Mouse (Mus musculus) C2C12 (cell line): ENCODE measurements around the gene Dock1. TPM values are rescaled to one million over a fixed set of nuclear protein-coding genes. Genes with fewer than 3 reads are reported as not detected.

Experiments used
- H3K27me3 ChIP-seq: one replicate; pipeline ENCODE4 v1.6.1; 2011; ENCODE audit not compliant: control insufficient read depth, insufficient read depth, insufficient read length
- H3K36me3 ChIP-seq: one replicate; pipeline ENCODE4 v1.6.1; 2011; ENCODE audit not compliant: control insufficient read depth, insufficient read depth
- H3K4me3 ChIP-seq: one replicate; pipeline ENCODE4 v1.5.1; 2011; ENCODE audit warnings: mild to moderate bottlenecking, control low read depth; ENCODE audit not compliant: poor library complexity, insufficient read depth, severe bottlenecking
- H3K79me2 ChIP-seq: one replicate; pipeline ENCODE4 v1.6.1; 2011; ENCODE audit not compliant: control insufficient read depth, insufficient read depth
- H3K79me3 ChIP-seq: one replicate; pipeline ENCODE4 v1.6.1; 2011; ENCODE audit warnings: low read depth, control low read depth
- H3ac ChIP-seq: one replicate; pipeline ENCODE3; 2011; ENCODE audit warnings: low read depth; ENCODE audit not compliant: control insufficient read depth, insufficient read length
- CEBPB ChIP-seq: IDR thresholded peaks from one replicate; pipeline ENCODE4 v1.6.1; 2011; ENCODE audit warnings: low read depth, mild to moderate bottlenecking, control low read depth, moderate library complexity
- CTCF ChIP-seq: IDR thresholded peaks from one replicate; pipeline ENCODE4 v1.5.1; 2011; ENCODE audit not compliant: control insufficient read depth, insufficient read depth, insufficient read length
- FOSL1 ChIP-seq: IDR thresholded peaks from one replicate; pipeline ENCODE4 v1.8.0; 2011; ENCODE audit warnings: mild to moderate bottlenecking, low read length; ENCODE audit not compliant: poor library complexity, insufficient read depth, severe bottlenecking
- MAX ChIP-seq: IDR thresholded peaks from one replicate; pipeline ENCODE4 v1.6.1; 2011; ENCODE audit warnings: mild to moderate bottlenecking, control low read depth
- MYOD1 ChIP-seq: IDR thresholded peaks from one replicate; pipeline ENCODE4 v1.6.1; 2011; ENCODE audit warnings: low read depth; ENCODE audit not compliant: control insufficient read depth, insufficient read length
- MYOG ChIP-seq: IDR thresholded peaks from one replicate; pipeline ENCODE4 v1.6.1; 2011; ENCODE audit not compliant: control insufficient read depth, insufficient read length; ENCODE audit errors: extremely low read depth
- USF1 ChIP-seq: IDR thresholded peaks from one replicate; pipeline ENCODE4 v1.6.1; 2011; ENCODE audit warnings: low read depth, mild to moderate bottlenecking, control low read depth, moderate library complexity
- polyA plus RNA-seq: library from polyadenylated mRNA; unstranded; fragments of >200 nt; fragmentation: generic; extraction: Trizol; gene quantifications from one replicate; pipeline ENCODE4 v1.2.1, GENCODE M21; 2012; ENCODE audit warnings: missing spikeins

Dock1 gene
- polyA plus RNA-seq, 1 experiment: 12.1 TPM

DNA sequence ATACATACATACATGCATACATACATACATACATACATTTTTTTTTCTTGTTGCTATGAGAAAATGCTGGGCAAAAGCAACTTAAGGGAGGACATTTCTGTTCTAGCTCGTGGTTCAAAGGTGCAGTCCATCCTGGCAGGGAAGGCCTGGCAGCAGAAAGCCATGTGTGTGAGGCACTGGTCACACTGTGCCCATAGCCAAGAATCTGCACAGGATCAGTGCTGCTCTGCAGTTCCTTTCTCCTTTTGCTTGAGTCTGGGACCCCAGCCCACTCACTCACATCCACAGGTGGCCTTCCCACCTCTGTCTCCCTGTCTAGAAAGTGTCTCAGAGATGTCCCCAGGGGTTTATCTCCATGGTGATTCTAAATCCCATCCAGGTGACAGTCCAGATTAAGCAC is 331.8 kb downstream of the Dock1 start:
- Histone ChIP-seq H3K79me2 (no peaks in the 10 kb centered on the region), H3ac (no peak overlapping the region), H3K4me3 (no peak overlapping the region), H3K36me3 (no peaks in the 10 kb centered on the region), H3K27me3 (no peaks in the 10 kb centered on the region), H3K79me3 (no peaks in the 10 kb centered on the region)
- TF ChIP-seq USF1: no peak

DNA sequence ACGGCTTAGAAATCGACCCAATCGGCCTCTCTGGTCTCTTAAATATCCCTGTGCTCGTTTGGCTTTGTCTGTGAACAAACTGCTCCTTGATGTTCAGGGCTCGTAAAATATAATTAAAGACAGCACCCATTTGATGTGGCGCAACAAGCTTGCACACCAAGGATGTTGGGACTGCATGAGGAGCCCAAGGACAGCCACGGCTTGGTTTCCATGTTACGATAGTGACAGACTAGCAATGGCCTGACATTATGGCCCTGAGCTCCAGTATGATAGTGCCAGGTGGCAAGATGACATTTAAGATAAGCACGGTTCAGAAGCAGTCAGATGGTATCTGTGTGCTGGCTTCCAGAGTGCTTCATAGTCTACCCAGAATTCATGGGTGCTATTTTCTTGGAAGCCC is 332.4 kb downstream of the Dock1 start:
- Histone ChIP-seq H3K4me3 (no peak overlapping the region), H3ac (no peak overlapping the region)
- no peak for TF ChIP-seq MYOG
- no peak for TF ChIP-seq USF1
- no peak for TF ChIP-seq CTCF
- no peak for TF ChIP-seq MYOD1
- no peak for TF ChIP-seq MAX
- TF ChIP-seq CEBPB: no peak
- no peak for TF ChIP-seq FOSL1

DNA sequence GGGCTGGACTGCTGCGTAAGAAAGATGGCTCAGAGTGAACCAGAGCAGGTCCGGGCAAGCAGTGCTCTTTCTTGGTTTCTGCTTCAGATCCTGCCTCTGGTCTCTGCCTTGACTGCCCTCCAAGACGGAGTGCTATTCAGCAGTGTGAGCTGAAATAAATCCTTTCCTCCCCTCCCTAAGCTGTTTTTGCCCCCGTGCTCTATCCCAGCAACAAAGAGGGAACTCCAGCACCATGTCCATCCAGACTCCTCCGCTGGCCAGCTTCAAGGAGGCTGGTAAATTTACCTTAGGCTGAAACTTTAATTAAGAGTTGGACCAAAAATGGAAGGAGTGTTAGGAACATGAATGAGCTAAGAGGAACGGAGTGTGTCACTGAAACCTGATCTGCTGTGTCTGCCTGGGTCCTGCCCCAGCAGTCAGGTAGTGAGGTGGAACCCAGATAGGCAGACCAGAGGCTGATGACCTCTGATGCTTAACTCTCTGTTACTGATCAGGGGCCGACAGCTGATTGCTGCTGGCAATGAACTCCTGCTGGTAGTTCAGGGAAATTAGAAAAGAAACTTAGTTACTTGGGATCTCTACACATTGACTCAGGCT is 335.6 kb downstream of the Dock1 start:
- H3ac ChIP-seq: no peak overlapping the region
- no peak overlapping the region for H3K4me3 ChIP-seq
- H3K79me2 ChIP-seq: no peaks in the 10 kb centered on the region
- H3K27me3 ChIP-seq: no peaks in the 10 kb centered on the region
- no peak for TF ChIP-seq CEBPB
- no peak for TF ChIP-seq USF1
- TF ChIP-seq CTCF: no peak
- TF ChIP-seq FOSL1: no peak
- no peak for TF ChIP-seq MAX
- TF ChIP-seq MYOG: no peak
- no peak for TF ChIP-seq MYOD1
- no peaks in the 10 kb centered on the region for H3K79me3 ChIP-seq
- H3K36me3 ChIP-seq: no peaks in the 10 kb centered on the region

More for the DNA sequence above, 332.4 kb downstream of the Dock1 start:
- no peaks in the 10 kb centered on the region for H3K79me2 ChIP-seq
- no peaks in the 10 kb centered on the region for H3K27me3 ChIP-seq
- H3K79me3 ChIP-seq: no peaks in the 10 kb centered on the region
- no peaks in the 10 kb centered on the region for H3K36me3 ChIP-seq

DNA sequence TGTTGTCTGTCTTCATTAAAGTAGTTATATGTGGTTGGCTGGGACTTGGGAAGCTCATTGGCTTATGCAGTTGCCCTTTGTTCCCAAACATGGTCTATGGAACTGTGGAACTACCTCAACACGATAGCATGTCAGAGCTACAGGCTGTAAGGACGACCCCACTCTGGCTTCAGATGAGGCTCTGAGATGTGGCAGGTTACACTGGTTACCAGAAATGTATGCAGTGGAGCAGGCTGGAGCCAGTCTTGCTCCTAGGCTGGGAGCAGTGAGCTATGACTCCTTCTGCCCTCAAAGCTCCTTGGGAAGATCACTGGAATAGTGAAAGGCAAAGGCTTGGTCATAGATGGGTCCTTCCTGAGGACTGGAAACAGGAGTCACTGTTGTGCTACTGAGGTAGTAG is 337.6 kb downstream of the Dock1 start:
- H3K36me3 ChIP-seq: no peaks in the 10 kb centered on the region
- H3ac ChIP-seq: no peak overlapping the region
- no peaks in the 10 kb centered on the region for H3K27me3 ChIP-seq
- no peaks in the 10 kb centered on the region for H3K79me2 ChIP-seq
- TF ChIP-seq MYOG (no peak), MAX (no peak), CTCF (no peak), MYOD1 (no peak), FOSL1 (no peak), USF1 (no peak), CEBPB (no peak)
- H3K4me3 ChIP-seq: no peak overlapping the region
- no peaks in the 10 kb centered on the region for H3K79me3 ChIP-seq

DNA sequence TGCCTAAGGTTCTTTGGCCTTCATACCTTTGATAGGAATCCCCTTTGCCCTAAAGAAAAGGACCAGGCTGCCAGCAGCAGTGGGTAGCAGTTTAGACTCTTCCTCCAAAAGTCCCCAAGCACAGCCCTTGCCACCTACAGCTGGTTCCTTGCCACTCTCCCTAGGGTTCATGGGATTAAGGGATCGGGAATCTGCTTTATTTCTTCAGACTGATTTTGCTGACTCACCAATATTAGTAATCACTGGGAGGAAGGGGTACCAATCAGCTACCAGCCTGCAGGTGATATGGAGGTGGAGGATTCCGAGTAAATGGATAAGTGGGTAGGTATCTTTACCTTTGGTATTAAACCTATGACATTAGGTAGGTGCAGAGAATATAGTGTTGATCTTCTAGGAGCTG is 340.5 kb downstream of the Dock1 start:
- H3K79me2 ChIP-seq: no peaks in the 10 kb centered on the region
- no peak for TF ChIP-seq MYOD1
- TF ChIP-seq MYOG: no peak
- no peak for TF ChIP-seq CTCF
- TF ChIP-seq CEBPB: no peak

DNA sequence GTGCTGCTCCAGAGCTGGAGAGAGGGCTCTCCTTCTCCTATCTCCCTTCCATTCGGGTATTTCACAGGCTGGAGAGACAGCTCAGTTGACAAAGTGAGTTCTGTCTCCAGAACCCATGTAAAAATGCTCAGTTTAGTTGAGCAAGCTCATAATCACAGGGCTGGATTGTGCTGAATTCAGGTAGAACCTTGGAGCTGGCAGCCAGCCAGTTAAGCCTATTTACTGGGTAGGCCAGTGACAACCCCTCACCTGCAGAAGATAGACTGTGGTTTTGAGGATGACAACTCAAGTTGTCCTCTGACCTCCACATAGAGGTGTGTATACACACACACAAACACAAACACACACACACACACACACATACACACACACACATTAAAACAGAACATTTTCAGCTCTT is 347.1 kb downstream of the Dock1 start:
- no peak overlapping the region for H3K4me3 ChIP-seq
- no peaks in the 10 kb centered on the region for H3K79me2 ChIP-seq
- no peaks in the 10 kb centered on the region for H3K79me3 ChIP-seq
- TF ChIP-seq USF1 (no peak), MAX (no peak), FOSL1 (no peak), MYOD1 (no peak), CEBPB (no peak), CTCF (no peak), MYOG (no peak)
- H3ac ChIP-seq: no peak overlapping the region
- H3K27me3 ChIP-seq: no peaks in the 10 kb centered on the region
- no peaks in the 10 kb centered on the region for H3K36me3 ChIP-seq

More for the DNA sequence above, 340.5 kb downstream of the Dock1 start:
- H3K4me3 ChIP-seq: no peak overlapping the region
- H3K79me3 ChIP-seq: no peaks in the 10 kb centered on the region
- H3K36me3 ChIP-seq: no peaks in the 10 kb centered on the region
- no peaks in the 10 kb centered on the region for H3K27me3 ChIP-seq
- H3ac ChIP-seq: no peak overlapping the region
